Mouse (Mus musculus): Measurements from ENCODE around the gene Atp5j2. TPM values are rescaled to one million over a fixed set of nuclear protein-coding genes. Genes with fewer than 3 reads are reported as not detected.

The Atp5j2 gene
- 48.6 TPM for polyA plus RNA-seq (2014; fragmentation: Illumina TruSeq; extraction: RNeasy Lipid Tissue Mini Kit (QIAGEN cat#74804); ENCODE audit: low read depth, low replicate concordance)

GRCm38 (mm10) chr5:145191962-145192361 is at the start of gene Atp5j2:
TSS of gene Atp5j2 (minus strand) at chr5:145192062.

GRCm38 (mm10) chr5:145231367-145231871 is 39.6 kb upstream of the Atp5j2 start, which contains the start of gene Zfp655:
TSS of gene Zfp655 (plus strand) at chr5:145231715.

GRCm38 (mm10) chr5:145203936-145204691 is 12.3 kb upstream of the Atp5j2 start, which contains the start of gene Zkscan5:
TSS of gene Zkscan5 (plus strand) at chr5:145204562.

GRCm38 (mm10) chr5:145201321-145201991 is 9.6 kb upstream of the Atp5j2 start, which contains the start of gene Zkscan14:
TSS of gene Zkscan14 (minus strand) at chr5:145201868.

GRCm38 (mm10) chr5:145166536-145167305 is 25.1 kb downstream of the Atp5j2 start, which contains the start of the genes Ptcd1 and Cpsf4:
TSS of gene Ptcd1 (minus strand) at chr5:145167108.
TSS of gene Cpsf4 (plus strand) at chr5:145167213.

GRCm38 (mm10) chr5:145139571-145140519 is 52.0 kb downstream of the Atp5j2 start, which contains the start of the genes Pdap1 and Bud31:
TSS of gene Pdap1 (minus strand) at chr5:145140238.
TSS of gene Bud31 (plus strand) at chr5:145140362.

Other genes starting within 250 kb of the Atp5j2 start
- 4.1 TPM for gene Smurf1, start 226.2 kb downstream of the Atp5j2 start, polyA plus RNA-seq (2014; fragmentation: Illumina TruSeq; extraction: RNeasy Lipid Tissue Mini Kit (QIAGEN cat#74804); ENCODE audit: low read depth, low replicate concordance)
- not detected for gene Gm4871, start 159.3 kb downstream of the Atp5j2 start, polyA plus RNA-seq (2014; fragmentation: Illumina TruSeq; extraction: RNeasy Lipid Tissue Mini Kit (QIAGEN cat#74804); ENCODE audit: low read depth, low replicate concordance)
- not detected for gene 1700018F24Rik, start 149.1 kb downstream of the Atp5j2 start, polyA plus RNA-seq (2014; fragmentation: Illumina TruSeq; extraction: RNeasy Lipid Tissue Mini Kit (QIAGEN cat#74804); ENCODE audit: low read depth, low replicate concordance)
- gene Arpc1a, start 108.2 kb downstream of the Atp5j2 start, polyA plus RNA-seq (2014; fragmentation: Illumina TruSeq; extraction: RNeasy Lipid Tissue Mini Kit (QIAGEN cat#74804); ENCODE audit: low read depth, low replicate concordance): 14.7 TPM
- gene Kpna7, start 108.0 kb downstream of the Atp5j2 start, polyA plus RNA-seq (2014; fragmentation: Illumina TruSeq; extraction: RNeasy Lipid Tissue Mini Kit (QIAGEN cat#74804); ENCODE audit: low read depth, low replicate concordance): not detected
- 7.8 TPM for gene Arpc1b, start 77.8 kb downstream of the Atp5j2 start, polyA plus RNA-seq (2014; fragmentation: Illumina TruSeq; extraction: RNeasy Lipid Tissue Mini Kit (QIAGEN cat#74804); ENCODE audit: low read depth, low replicate concordance)
- 22.0 TPM for gene Pdap1, start 51.8 kb downstream of the Atp5j2 start, polyA plus RNA-seq (2014; fragmentation: Illumina TruSeq; extraction: RNeasy Lipid Tissue Mini Kit (QIAGEN cat#74804); ENCODE audit: low read depth, low replicate concordance)
- 146 TPM for gene Bud31, start 51.7 kb downstream of the Atp5j2 start, polyA plus RNA-seq (2014; fragmentation: Illumina TruSeq; extraction: RNeasy Lipid Tissue Mini Kit (QIAGEN cat#74804); ENCODE audit: low read depth, low replicate concordance)
- 1.1 TPM for gene Ptcd1, start 25.0 kb downstream of the Atp5j2 start, polyA plus RNA-seq (2014; fragmentation: Illumina TruSeq; extraction: RNeasy Lipid Tissue Mini Kit (QIAGEN cat#74804); ENCODE audit: low read depth, low replicate concordance)
- 3.5 TPM for gene Cpsf4, start 24.8 kb downstream of the Atp5j2 start, polyA plus RNA-seq (2014; fragmentation: Illumina TruSeq; extraction: RNeasy Lipid Tissue Mini Kit (QIAGEN cat#74804); ENCODE audit: low read depth, low replicate concordance)
- gene Zkscan14, start 9.8 kb upstream of the Atp5j2 start, polyA plus RNA-seq (2014; fragmentation: Illumina TruSeq; extraction: RNeasy Lipid Tissue Mini Kit (QIAGEN cat#74804); ENCODE audit: low read depth, low replicate concordance): 1.2 TPM
- gene Zkscan5, start 12.5 kb upstream of the Atp5j2 start, polyA plus RNA-seq (2014; fragmentation: Illumina TruSeq; extraction: RNeasy Lipid Tissue Mini Kit (QIAGEN cat#74804); ENCODE audit: low read depth, low replicate concordance): 4.2 TPM
- 48.2 TPM for gene Zfp655, start 39.7 kb upstream of the Atp5j2 start, polyA plus RNA-seq (2014; fragmentation: Illumina TruSeq; extraction: RNeasy Lipid Tissue Mini Kit (QIAGEN cat#74804); ENCODE audit: low read depth, low replicate concordance)
- gene Zscan25, start 88.4 kb upstream of the Atp5j2 start, polyA plus RNA-seq (2014; fragmentation: Illumina TruSeq; extraction: RNeasy Lipid Tissue Mini Kit (QIAGEN cat#74804); ENCODE audit: low read depth, low replicate concordance): 0.29 TPM
- gene Cyp3a57, start 153.2 kb upstream of the Atp5j2 start, polyA plus RNA-seq (2014; fragmentation: Illumina TruSeq; extraction: RNeasy Lipid Tissue Mini Kit (QIAGEN cat#74804); ENCODE audit: low read depth, low replicate concordance): 0.45 TPM

Measured in liver, adult 10 weeks (tissue).